Mouse (Mus musculus) intestine, embryonic 14.5 days (tissue): Measurements from ENCODE around the gene BC017158. TPM values are rescaled to one million over a fixed set of nuclear protein-coding genes. Genes with fewer than 3 reads are reported as not detected.
A peak's percentile ranks its signal among the peaks of the same experiment; 100 is the strongest.

Experiments used
- ATAC-seq: fragments of 200-750 bp; cut with Nextera tagmentation; replicated peaks from 2 replicates; pipeline ENCODE4 v1.8.0; 2017; ENCODE audit warnings: low read depth, moderate number of reproducible peaks, moderate TSS enrichment, moderate library complexity; ENCODE audit not compliant: low FRiP score, low TSS enrichment
- DNase-seq: peaks from one replicate; pipeline ENCODE4 v3.0.0-alpha.2; 2018; ENCODE audit warnings: low spot score
- H3K27ac ChIP-seq: fragments of 300-500 bp; sonication (generic); 2 replicates; pipeline ENCODE4 v1.5.1; 2014; ENCODE audit warnings: low read depth, mild to moderate bottlenecking, control low read depth
- H3K27me3 ChIP-seq: fragments of 300-500 bp; sonication (generic); replicated peaks from 2 replicates; pipeline ENCODE4 v1.6.1; 2014; ENCODE audit warnings: low read length, control low read depth; ENCODE audit not compliant: control insufficient read depth, insufficient read depth
- H3K36me3 ChIP-seq: fragments of 300-500 bp; sonication (generic); 2 replicates; pipeline ENCODE4 v1.6.1; 2014; ENCODE audit warnings: low read length, control low read depth; ENCODE audit not compliant: control insufficient read depth, insufficient read depth
- H3K4me1 ChIP-seq: fragments of 300-500 bp; sonication (generic); replicated peaks from 2 replicates; pipeline ENCODE4 v1.6.1; 2014; ENCODE audit warnings: low read length, control low read depth, mixed read lengths; ENCODE audit not compliant: control insufficient read depth, insufficient read depth
- H3K4me2 ChIP-seq: fragments of 300-500 bp; sonication (generic); 2 replicates; pipeline ENCODE4 v1.6.1; 2014; ENCODE audit warnings: low read length
- H3K4me3 ChIP-seq: fragments of 300-500 bp; sonication (generic); 2 replicates; pipeline ENCODE4 v1.5.1; 2014; ENCODE audit warnings: low read depth, low read length, control low read depth, mixed read lengths
- H3K9ac ChIP-seq: fragments of 300-500 bp; sonication (generic); 2 replicates; pipeline ENCODE4 v1.6.1; 2014; ENCODE audit warnings: mild to moderate bottlenecking, low read length
- H3K9me3 ChIP-seq: fragments of 300-500 bp; sonication (generic); 2 replicates; pipeline ENCODE4 v1.6.1; 2016; ENCODE audit warnings: low read length, control low read depth; ENCODE audit not compliant: control insufficient read depth
- WGBS: fragments of 180-500 bp; shearing (Covaris S2); extraction: QIAGEN DNeasy Blood & Tissue Kit; methylation state at CpG from one replicate; pipeline ENCODE4 v1.1.7; 2014; 5-methylcytosine and 5-hydroxymethylcytosine counted together
- polyA plus RNA-seq: library from polyadenylated mRNA; unstranded; fragments of >200 nt; fragmentation: Nextera tagmentation; extraction: Ambion mirVana; gene quantifications from 2 replicates; pipeline ENCODE4 v1.2.1, GENCODE M21; 2014

Gene BC017158
- polyA plus RNA-seq, 1 experiment from 2014 or later: 51.0 TPM

- no peaks in the 10 kb centered on the region for H3K27me3 ChIP-seq
- WGBS: 77% methylated on average over 3 of the region's 3 CpGs
- no peak overlapping the region for H3K4me3 ChIP-seq
- no peak overlapping the region for H3K4me2 ChIP-seq
- no peak overlapping the region for H3K9ac ChIP-seq
- no peak for DNase-seq
- H3K36me3 ChIP-seq: no peaks in the 10 kb centered on the region
- no peak for ATAC-seq
- no peaks in the 10 kb centered on the region for H3K9me3 ChIP-seq
- no peak overlapping the region for H3K27ac ChIP-seq
- peaks cover 9% of the 10 kb centered on the region; the same call in 1 of the 2 replicates for H3K4me1 ChIP-seq
These were observed 4.2 kb upstream of the BC017158 start for GRCm38 (mm10) chr7:128302151-128302550.

- Histone ChIP-seq H3K27me3 (no peaks in the 10 kb centered on the region), H3K36me3 (no peaks in the 10 kb centered on the region), H3K4me3 (no peak overlapping the region), H3K9me3 (no peaks in the 10 kb centered on the region), H3K4me2 (no peak overlapping the region), H3K27ac (no peak overlapping the region), H3K9ac (no peak overlapping the region), H3K4me1 (peaks cover 10% of the 10 kb centered on the region; the same call in 1 of the 2 replicates)
- no peak for ATAC-seq
- WGBS: 60% methylated on average over 3 of the region's 3 CpGs
- DNase-seq: no peak
These were observed 3.0 kb upstream of the BC017158 start for GRCm38 (mm10) chr7:128300952-128301351.

- ATAC-seq (0 out of 2 replicates have a peak, but pooled peaks have one; percentile 9), DNase-seq (no peak)
- Histone ChIP-seq H3K36me3 (0 out of 2 replicates have a peak, but pooled peaks cover 4% of the 10 kb centered on the region), H3K9me3 (no peaks in the 10 kb centered on the region), H3K4me1 (peaks cover 7% of the 10 kb centered on the region; the same call in 1 of the 2 replicates), H3K27me3 (no peaks in the 10 kb centered on the region), H3K9ac (peak overlapping the region; percentile 89), H3K4me3 (peak overlapping the region; percentile 73), H3K4me2 (peak overlapping the region; percentile 94), H3K27ac (peak overlapping the region; percentile 84)
- 75% methylated on average over 8 of the region's 8 CpGs for WGBS
These were observed 742 bp upstream of the BC017158 start for GRCm38 (mm10) chr7:128298481-128299342.

- DNase-seq (no peak), ATAC-seq (no peak; the same call in 1 of the 2 replicates)
- H3K4me2 ChIP-seq: peak overlapping the region; percentile 94
- peak overlapping the region; percentile 84; the same call in 1 of the 2 replicates for H3K27ac ChIP-seq
- H3K9me3 ChIP-seq: no peaks in the 10 kb centered on the region
- 25% methylated on average over 10 of the region's 10 CpGs for WGBS
- no peaks in the 10 kb centered on the region for H3K27me3 ChIP-seq
- peak overlapping the region; percentile 73 for H3K4me3 ChIP-seq
- H3K36me3 ChIP-seq: 0 out of 2 replicates have a peak, but pooled peaks cover 15% of the 10 kb centered on the region
- H3K9ac ChIP-seq: peak overlapping the region; percentile 89
- H3K4me1 ChIP-seq: peaks cover 7% of the 10 kb centered on the region; the same call in 1 of the 2 replicates
These were observed 716 bp downstream of the BC017158 start for GRCm38 (mm10) chr7:128297291-128297616.

GRCm38 (mm10) chr7:128296514-128296913, 1.5 kb downstream of the BC017158 start:
- Histone ChIP-seq H3K4me3 (no peak overlapping the region), H3K36me3 (0 out of 2 replicates have a peak, but pooled peaks cover 19% of the 10 kb centered on the region), H3K9ac (no peak overlapping the region), H3K27me3 (no peaks in the 10 kb centered on the region), H3K9me3 (no peaks in the 10 kb centered on the region), H3K4me1 (peaks cover 7% of the 10 kb centered on the region; the same call in 1 of the 2 replicates), H3K4me2 (peak overlapping the region; percentile 94), H3K27ac (no peak overlapping the region)
- ATAC-seq (no peak), DNase-seq (no peak)
- WGBS: 58% methylated on average over 3 of the region's 3 CpGs

GRCm38 (mm10) chr7:128294785-128295184, 3.2 kb downstream of the BC017158 start:
- Histone ChIP-seq H3K9me3 (no peaks in the 10 kb centered on the region), H3K4me1 (peaks cover 7% of the 10 kb centered on the region; the same call in 1 of the 2 replicates), H3K36me3 (peaks cover 34% of the 10 kb centered on the region; the same call in 1 of the 2 replicates), H3K4me3 (no peak overlapping the region), H3K27me3 (no peaks in the 10 kb centered on the region), H3K27ac (no peak overlapping the region), H3K9ac (no peak overlapping the region), H3K4me2 (no peak overlapping the region)
- DNase-seq: no peak
- no peak for ATAC-seq
- WGBS: 92% methylated on average over 10 of the region's 10 CpGs

- 29% methylated on average over 9 of the region's 9 CpGs for WGBS
- H3K36me3 ChIP-seq: peaks cover 62% of the 10 kb centered on the region
- ATAC-seq (peak; percentile 79), DNase-seq (no peak)
- H3K4me3 ChIP-seq: no peak overlapping the region
- H3K27me3 ChIP-seq: no peaks in the 10 kb centered on the region
- H3K27ac ChIP-seq: peak overlapping the region; percentile 77
- H3K9ac ChIP-seq: no peak overlapping the region
- no peak overlapping the region for H3K4me2 ChIP-seq
- H3K9me3 ChIP-seq: no peaks in the 10 kb centered on the region
- 0 out of 2 replicates have a peak, but pooled peaks cover 2% of the 10 kb centered on the region for H3K4me1 ChIP-seq
These were observed 8.9 kb downstream of the BC017158 start for GRCm38 (mm10) chr7:128288923-128289544.

- 87% methylated on average over 8 of the region's 8 CpGs for WGBS
- Histone ChIP-seq H3K27me3 (no peaks in the 10 kb centered on the region), H3K27ac (no peak overlapping the region), H3K4me2 (no peak overlapping the region), H3K4me3 (no peak overlapping the region), H3K36me3 (peaks cover 57% of the 10 kb centered on the region), H3K9ac (no peak overlapping the region), H3K4me1 (0 out of 2 replicates have a peak, but pooled peaks cover 4% of the 10 kb centered on the region), H3K9me3 (no peaks in the 10 kb centered on the region)
- DNase-seq (no peak), ATAC-seq (no peak)
These were observed 12.9 kb downstream of the BC017158 start for GRCm38 (mm10) chr7:128285060-128285459.
